Mouse (Mus musculus): ENCODE measurements around the gene Kyat3.

- TF ChIP-seq CTCF (IDR thresholded peaks at IDR 0.05; ENCODE audit: insufficient read depth, low read length) (no peak), POLR2A (IDR thresholded peaks at IDR 0.05; ENCODE audit: borderline replicate concordance, extremely low read depth, low read depth, low read length) (no peak)
Observed at GRCm38 (mm10) chr3:142786423-142787072, 85.7 kb downstream of the Kyat3 start.

All from lung, adult 2 months (tissue).